10 mouse cellular contexts compared by ENCODE assay signal in genomic region chr12:29128844-29129243, GRCm38 (mm10).
DNase-seq lines count a peak whose midpoint lies in the region; ATAC-seq lines count a peak whose summit lies in the region.
"Had no signal": no experiment of that assay in that cellular context is flagged by ENCODE, and none has a peak within 500 bp of the region (broad histone marks: within the 10 kb centered on the region; RNA-seq: fewer than 3 reads in every experiment).

No protein-coding gene starts in this region.

- no peak overlapping the region for H3K4me3 ChIP-seq in forebrain, embryonic 13.5 days
- no peak overlapping the region for H3K4me3 ChIP-seq in forebrain, embryonic 15.5 days
- no peak overlapping the region for H3K4me3 ChIP-seq in hindbrain, embryonic 15.5 days
- no peak overlapping the region for H3K4me3 ChIP-seq in midbrain, embryonic 10.5 days
- H3K4me3 ChIP-seq: embryonic facial prominence, embryonic 15.5 days; limb, embryonic 12.5 days had no signal

- no peaks in the 10 kb centered on the region for H3K9me3 ChIP-seq in forebrain, embryonic 13.5 days (replicated peaks)
- H3K9me3 ChIP-seq in forebrain, embryonic 15.5 days = no peaks in the 10 kb centered on the region
- H3K9me3 ChIP-seq in hindbrain, embryonic 15.5 days = no peaks in the 10 kb centered on the region
- H3K9me3 ChIP-seq in midbrain, embryonic 10.5 days (replicated peaks) = no peaks in the 10 kb centered on the region
- H3K9me3 ChIP-seq: embryonic facial prominence, embryonic 15.5 days; limb, embryonic 12.5 days had no signal

- H3K4me2 ChIP-seq in forebrain, embryonic 13.5 days = no peak overlapping the region
- H3K4me2 ChIP-seq in forebrain, embryonic 15.5 days (replicated peaks) = no peak overlapping the region
- H3K4me2 ChIP-seq in hindbrain, embryonic 15.5 days = no peak overlapping the region
- H3K4me2 ChIP-seq: embryonic facial prominence, embryonic 15.5 days; limb, embryonic 12.5 days had no signal

- DNase-seq in right cerebral cortex, adult 18-20 months = peak; percentile 62
- no peak for DNase-seq in right cerebral cortex, postnatal 25 days
- DNase-seq in midbrain, embryonic 10.5 days (ENCODE audit: low spot score) = peak; percentile 40
- peak; percentile 44 for DNase-seq in telencephalon, adult 2 months (ENCODE audit: low read depth, low spot score)
- no peak for DNase-seq in spleen, postnatal 36 days (ENCODE audit: low spot score in 2 of 2)

- 61% methylated on average over 10 of the region's 10 CpGs for WGBS in forebrain, embryonic 13.5 days
- WGBS in forebrain, embryonic 15.5 days = 55% methylated on average over 10 of the region's 10 CpGs
- 46% methylated on average over 10 of the region's 10 CpGs for WGBS in hindbrain, embryonic 15.5 days
- WGBS in midbrain, embryonic 10.5 days = 64% methylated on average over 10 of the region's 10 CpGs

- H3K27ac ChIP-seq in forebrain, embryonic 13.5 days = no peak overlapping the region
- H3K27ac ChIP-seq in forebrain, embryonic 15.5 days (replicated peaks) = no peak overlapping the region
- peak overlapping the region; percentile 46 for H3K27ac ChIP-seq in hindbrain, embryonic 15.5 days (replicated peaks)
- H3K27ac ChIP-seq in midbrain, embryonic 10.5 days (replicated peaks) = no peak overlapping the region
- H3K27ac ChIP-seq: embryonic facial prominence, embryonic 15.5 days; limb, embryonic 12.5 days had no signal

- H3K27me3 ChIP-seq in forebrain, embryonic 13.5 days = no peaks in the 10 kb centered on the region
- H3K27me3 ChIP-seq in forebrain, embryonic 15.5 days = no peaks in the 10 kb centered on the region
- no peaks in the 10 kb centered on the region for H3K27me3 ChIP-seq in hindbrain, embryonic 15.5 days
- peaks cover 3% of the 10 kb centered on the region; the same call in 1 of the 2 replicates for H3K27me3 ChIP-seq in midbrain, embryonic 10.5 days (ENCODE audit: low read depth, poor library complexity, severe bottlenecking)
- H3K27me3 ChIP-seq: embryonic facial prominence, embryonic 15.5 days had no signal

- H3K36me3 ChIP-seq in forebrain, embryonic 13.5 days (ENCODE audit: poor library complexity, severe bottlenecking) = no peaks in the 10 kb centered on the region
- no peaks in the 10 kb centered on the region for H3K36me3 ChIP-seq in forebrain, embryonic 15.5 days
- no peaks in the 10 kb centered on the region for H3K36me3 ChIP-seq in hindbrain, embryonic 15.5 days
- H3K36me3 ChIP-seq in midbrain, embryonic 10.5 days = no peaks in the 10 kb centered on the region
- H3K36me3 ChIP-seq: embryonic facial prominence, embryonic 15.5 days; limb, embryonic 12.5 days had no signal

- H3K4me1 ChIP-seq in forebrain, embryonic 13.5 days = peaks cover 20% of the 10 kb centered on the region
- peaks cover 9% of the 10 kb centered on the region for H3K4me1 ChIP-seq in forebrain, embryonic 15.5 days
- peaks cover 16% of the 10 kb centered on the region for H3K4me1 ChIP-seq in hindbrain, embryonic 15.5 days (replicated peaks)
- H3K4me1 ChIP-seq in midbrain, embryonic 10.5 days = no peaks in the 10 kb centered on the region
- H3K4me1 ChIP-seq: embryonic facial prominence, embryonic 15.5 days had no signal

- ATAC-seq in forebrain, embryonic 13.5 days = peak; percentile 46; the same call in 1 of the 2 replicates
- ATAC-seq in forebrain, embryonic 15.5 days (replicated peaks) = no peak
- ATAC-seq in hindbrain, embryonic 15.5 days (ENCODE audit: low FRiP score, low read depth) = peak; percentile 71; the same call in 1 of the 2 replicates

- H3K9ac ChIP-seq in forebrain, embryonic 13.5 days = no peak overlapping the region
- no peak overlapping the region for H3K9ac ChIP-seq in forebrain, embryonic 15.5 days (replicated peaks)
- H3K9ac ChIP-seq in hindbrain, embryonic 15.5 days = no peak overlapping the region
- H3K9ac ChIP-seq: embryonic facial prominence, embryonic 15.5 days; limb, embryonic 12.5 days had no signal

Comparison
In these comparisons a context has a peak if more than half of its experiments do, and no peak if none do; other contexts are left out.
1. DNase-seq: peak in right cerebral cortex, adult 18-20 months (single experiment), midbrain, embryonic 10.5 days (single experiment) and telencephalon, adult 2 months (single experiment); none in right cerebral cortex, postnatal 25 days (single experiment) and spleen, postnatal 36 days (0 of 2).